Mouse (Mus musculus) urinary bladder, adult 18-20 months (tissue): ENCODE data around the gene Bdkrb1.

Experiments
- DNase-seq, 2 experiments: peaks; one replicate each; pipeline ENCODE4 v3.0.0; 2022; ENCODE audit warnings: low spot score in 2 of 2, mixed read lengths in 2 of 2

Bdkrb1 gene

DNA sequence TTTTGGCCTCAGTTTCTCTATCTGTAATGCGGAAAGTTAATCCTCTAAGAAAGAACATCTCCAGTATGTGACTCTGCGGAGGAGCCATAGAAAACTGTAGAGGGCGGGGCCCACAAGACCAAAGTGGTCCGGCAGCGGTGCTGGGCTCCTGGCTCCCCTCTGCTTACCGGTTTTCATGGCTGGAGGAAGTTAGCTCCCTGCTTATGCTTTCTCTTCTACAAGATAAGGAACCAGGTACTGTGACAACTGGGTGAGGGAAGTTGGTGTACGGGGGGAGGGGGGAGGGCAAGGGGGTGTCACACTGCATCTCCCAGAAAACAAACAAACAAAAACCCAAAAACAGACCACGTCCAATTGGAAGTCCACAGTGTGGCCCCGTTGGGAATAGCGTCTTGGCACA lies 4.4 kb upstream of the Bdkrb1 start:
- no peak for DNase-seq

DNA sequence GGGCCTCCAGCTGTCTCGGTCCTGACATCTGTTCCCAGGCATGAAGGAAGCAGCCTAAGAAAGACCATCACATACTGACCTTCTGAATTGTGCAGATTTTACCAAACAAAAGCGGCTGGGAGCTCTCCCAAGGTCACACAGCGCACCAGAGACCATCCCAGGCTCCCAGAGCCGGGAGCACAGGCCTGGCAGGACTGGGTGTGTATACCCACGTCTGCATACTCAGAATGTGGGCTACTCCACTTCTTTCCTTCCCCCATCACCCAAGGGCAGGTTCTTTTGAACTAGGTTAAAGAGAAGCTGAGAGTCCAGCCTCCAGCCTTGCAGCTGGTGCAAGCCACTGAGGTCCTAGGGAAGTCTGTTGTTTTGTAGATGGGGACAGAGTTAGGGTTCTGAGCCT lies 3.8 kb upstream of the Bdkrb1 start:
- DNase-seq: no peak

DNA sequence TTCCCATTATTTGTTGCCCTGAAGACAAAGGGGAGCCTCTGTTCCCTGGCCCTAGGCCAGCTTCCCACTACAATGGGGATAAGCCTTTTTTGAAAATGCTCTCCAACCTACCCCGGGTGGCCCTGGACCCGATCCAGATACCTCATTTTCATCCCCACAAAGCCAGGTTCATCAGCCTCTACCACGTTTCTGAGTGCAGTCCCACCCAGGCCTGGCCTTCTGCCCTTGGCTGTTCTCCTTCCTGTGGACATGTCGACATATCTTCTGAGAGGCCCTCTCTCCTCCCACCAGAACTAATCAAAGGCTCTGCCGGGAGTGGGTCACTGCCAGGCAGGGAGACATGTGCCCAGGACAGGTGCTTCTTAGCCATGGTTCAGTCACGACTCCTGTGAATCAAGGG lies 1.3 kb upstream of the Bdkrb1 start:
- DNase-seq: peak in 1 of 2 experiments; percentile 13

DNA sequence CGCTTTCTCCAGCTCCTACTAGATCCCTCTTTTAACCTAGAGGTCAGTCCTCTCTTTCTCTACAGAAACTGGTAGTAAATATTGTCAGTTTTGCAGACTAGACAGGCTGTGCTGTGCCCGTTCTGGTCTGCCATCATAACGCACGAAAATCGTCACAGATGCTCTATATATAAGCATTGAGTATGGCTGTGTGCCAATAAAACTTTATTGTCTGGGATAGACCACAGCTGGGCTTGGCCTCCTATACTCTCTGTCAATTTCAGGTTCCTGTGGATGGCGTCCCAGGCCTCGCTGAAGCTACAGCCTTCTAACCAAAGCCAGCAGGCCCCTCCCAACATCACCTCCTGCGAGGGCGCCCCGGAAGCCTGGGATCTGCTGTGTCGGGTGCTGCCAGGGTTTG lies 1.0 kb downstream of the Bdkrb1 start:
- no peak for DNase-seq

DNA sequence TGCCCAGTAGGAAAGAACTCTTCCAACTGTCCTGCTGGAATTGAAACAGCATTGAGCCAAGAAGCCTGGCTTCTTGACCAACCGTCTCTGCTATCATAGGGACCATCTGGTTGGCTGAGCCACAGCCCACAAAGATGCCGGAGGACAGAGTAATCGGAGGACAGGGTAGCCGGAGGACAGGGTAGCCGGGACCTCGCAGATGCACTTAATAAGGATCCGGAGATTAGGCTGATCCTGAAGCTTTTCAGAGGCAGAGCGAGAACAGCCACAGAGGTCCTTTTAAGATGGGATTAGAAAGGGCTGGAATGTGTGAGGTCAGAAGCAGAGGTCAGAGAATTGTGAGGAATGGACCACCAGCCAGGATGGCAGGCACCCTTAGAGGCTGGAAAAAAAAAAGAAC lies 2.3 kb downstream of the Bdkrb1 start:
- no peak for DNase-seq

DNA sequence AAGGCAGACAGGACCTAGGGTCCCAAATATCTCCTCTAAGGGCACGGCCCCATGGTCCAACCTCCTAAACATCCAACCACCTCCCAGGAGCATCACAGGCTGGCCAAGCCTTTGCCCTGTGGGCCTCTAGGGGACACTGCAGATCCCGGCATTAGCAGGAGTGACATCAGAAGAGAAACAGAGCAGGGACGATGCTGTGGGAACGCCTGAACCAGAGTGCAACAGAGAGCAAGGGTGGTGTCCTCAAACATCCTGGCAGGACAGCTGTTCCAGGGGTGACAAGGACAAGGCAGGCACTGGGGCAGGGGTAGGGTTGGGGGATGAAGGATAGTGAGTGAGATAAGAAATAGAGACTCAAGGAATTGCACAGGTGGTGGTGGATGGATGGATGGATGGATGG lies 4.0 kb downstream of the Bdkrb1 start:
- DNase-seq: no peak

DNA sequence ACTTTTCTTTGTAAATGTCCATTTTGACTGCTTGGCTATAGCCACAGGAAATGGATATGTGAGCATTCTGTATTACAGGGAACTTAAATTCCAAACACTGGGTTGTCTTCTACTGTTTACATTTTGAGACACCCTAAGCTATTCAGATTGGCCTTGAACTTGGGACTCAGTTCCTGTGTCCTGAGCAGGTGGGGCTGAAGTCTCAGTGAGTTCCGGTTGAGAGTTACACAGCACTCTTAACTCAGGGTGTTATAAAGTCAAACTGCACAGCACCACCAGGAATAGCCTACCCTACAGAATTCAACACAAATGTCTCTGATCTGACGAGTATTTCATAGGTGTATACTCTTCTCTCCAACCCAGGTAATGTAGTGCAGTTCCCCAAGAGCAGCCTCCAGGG lies 8.2 kb downstream of the Bdkrb1 start:
- DNase-seq: no peak

DNA sequence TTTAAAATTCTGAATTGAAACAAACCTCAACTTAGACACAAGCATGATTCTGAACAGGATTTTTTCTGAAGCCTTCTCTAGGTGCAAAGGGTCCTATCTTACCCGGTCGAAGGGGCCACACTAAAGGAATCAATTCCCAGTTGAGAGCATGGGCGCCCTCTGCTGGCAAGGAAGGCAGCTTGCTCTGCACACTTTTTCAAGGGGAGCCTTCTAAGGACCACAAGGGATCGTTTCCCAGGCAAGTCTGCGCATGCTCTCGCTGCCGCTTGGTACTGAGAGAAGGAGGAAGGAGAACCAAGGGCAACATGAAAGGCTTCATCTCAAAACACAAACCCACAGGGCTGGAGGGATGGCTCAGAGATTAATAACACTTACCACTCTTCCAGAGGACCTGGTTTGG lies 8.9 kb downstream of the Bdkrb1 start:
- DNase-seq: peak in 1 of 2 experiments; percentile 26

DNA sequence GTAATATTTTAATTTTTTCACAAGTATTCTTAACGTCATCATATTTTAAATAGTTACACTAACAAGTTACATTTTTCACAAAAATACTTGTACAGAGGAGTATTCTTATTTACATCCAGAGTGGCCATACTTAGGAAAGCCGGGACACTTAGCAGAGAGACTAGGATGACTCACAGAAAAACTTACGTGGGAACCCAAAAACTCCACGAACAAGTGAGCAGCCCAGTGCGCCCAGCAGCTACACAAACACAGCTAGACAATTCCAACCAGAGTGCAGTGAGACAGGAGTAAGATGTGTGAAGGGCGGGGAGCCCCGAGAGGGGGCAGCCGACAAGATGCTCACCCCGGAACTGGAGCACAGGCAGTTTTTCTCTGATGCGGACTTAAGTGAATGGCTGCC lies 10.7 kb downstream of the Bdkrb1 start:
- DNase-seq: no peak

DNA sequence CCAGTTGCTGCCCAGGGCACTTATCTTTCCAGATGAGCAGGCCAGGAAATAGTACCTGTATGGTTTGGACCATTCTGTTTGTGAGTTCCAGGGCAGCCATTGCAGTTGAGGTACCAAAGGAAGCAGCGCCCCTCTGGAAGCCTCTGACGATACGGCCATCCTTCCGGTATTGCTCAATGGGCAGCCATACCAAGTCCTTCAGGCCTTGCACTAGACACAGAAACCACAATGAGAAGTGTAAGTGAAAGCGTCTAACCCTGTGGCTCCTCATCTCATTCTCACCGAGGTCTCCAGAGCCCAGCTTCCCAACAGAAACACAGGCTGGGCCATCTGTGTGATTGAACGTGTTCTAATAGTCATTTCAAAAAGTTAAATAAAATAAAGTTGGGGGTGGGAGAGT lies 19.2 kb downstream of the Bdkrb1 start:
- DNase-seq: no peak

DNA sequence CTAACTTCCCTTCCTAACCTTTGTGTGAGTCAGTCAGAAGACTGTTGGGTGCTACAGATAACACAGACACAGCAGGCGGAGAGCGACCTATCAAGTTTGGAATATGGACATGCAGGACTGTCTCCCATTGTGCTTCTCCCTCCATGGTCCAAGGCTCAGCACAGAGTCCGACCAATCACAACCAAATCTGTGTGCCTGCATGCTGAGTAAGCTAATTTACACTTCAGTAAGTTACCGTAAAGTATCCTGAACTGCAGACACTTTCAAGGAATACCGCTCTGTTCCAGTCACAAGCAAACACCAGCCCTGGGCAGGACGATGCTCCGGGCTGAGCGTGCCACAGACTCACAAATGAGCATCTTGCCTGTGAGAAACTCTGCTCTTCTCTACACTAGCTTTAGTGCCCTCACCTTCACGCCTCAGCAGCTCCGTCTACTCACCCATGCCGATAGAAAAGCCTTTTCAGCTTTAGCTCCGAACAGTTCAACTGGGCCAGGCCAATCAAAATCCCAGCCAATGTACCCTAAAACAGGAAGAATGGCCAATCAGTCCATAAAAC lies 20.2 kb downstream of the Bdkrb1 start:
- no peak for DNase-seq

DNA sequence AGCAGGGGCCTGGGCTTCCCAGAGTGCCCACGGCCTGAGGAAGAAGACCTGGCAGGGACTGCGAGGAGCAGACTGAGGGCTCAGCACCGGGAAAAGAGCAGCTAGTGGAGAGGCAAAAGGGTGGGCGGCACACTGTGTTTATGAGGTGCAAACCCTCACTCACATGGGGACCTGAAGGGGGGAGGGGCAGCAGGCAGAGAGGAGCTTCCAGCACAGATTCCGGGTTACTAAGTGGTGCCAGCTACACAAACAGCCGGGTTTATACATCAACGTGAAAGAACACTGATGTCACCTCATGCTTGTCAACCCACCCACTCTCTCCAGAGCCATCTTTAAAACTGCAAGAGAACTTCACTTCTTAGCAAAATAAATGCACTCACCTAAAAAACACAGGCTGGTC lies 22.9 kb downstream of the Bdkrb1 start:
- DNase-seq: no peak

DNA sequence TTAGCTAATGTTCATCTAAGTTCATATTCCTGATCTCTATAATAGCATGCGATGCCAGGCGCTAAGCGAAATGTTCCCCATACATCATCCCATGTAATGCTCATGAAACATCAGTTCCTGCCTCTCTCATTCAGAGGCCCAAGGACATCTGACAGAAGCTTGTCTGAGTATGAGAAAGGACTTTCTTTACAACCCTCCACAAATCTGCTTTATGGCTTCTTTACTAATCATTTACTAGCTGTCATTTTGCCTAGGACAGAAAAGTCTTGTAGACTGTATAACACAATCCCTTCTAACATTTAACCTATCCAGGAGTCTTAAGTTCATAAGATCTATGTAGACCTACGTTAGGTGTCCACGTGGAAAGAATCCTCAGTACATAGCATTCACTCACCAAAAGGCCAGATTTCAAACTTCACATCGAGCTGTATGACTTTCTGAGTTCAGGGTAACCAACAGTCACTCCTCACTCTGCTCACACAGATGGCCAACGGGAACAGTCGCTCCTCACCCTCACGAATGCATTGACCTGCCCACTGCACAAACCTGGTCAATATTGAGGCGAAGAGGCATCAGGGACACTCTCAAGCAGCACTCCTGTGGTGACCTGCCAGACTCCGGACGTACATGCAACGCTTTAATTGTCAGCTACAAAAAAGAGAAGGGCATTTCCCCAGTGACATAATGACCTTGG lies 31.6 kb downstream of the Bdkrb1 start:
- DNase-seq: no peak

DNA sequence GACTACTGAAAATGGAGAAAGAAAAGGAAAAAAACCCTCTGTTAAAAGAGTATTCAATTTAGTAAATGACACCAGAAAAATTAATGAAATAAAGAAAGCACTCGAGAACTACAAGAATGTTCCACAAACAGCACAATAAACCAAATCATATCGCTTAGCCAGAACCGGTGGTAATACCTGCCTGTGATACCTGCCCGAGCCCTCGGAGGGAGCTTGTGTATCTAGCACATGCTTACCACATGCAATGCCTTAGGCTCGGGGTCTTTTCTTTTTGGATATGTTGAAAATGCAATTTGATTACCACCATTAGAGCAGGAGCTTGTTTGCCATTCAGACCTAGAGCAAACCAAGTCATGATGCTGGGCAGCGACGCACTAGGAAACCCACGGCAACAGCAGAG lies 33.7 kb downstream of the Bdkrb1 start:
- no peak for DNase-seq

DNA sequence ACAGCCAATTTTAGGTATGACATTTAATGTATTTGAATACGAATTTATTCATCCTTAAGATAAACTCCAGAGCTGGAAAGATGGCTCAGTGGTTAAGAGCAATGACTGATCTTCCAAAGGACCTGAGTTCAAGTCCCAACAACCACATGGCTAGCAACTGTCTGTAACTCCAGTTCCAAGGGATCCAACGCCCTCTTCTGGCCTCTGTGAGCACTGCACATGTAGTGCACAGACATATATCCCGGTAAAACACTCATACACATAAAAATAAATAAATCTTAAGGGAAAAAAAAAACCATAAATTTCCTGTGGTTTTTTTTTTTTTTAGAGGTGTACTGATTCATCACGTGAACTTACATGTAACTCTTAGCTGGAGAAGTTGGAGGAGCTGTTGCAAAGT lies 34.7 kb downstream of the Bdkrb1 start:
- no peak for DNase-seq

DNA sequence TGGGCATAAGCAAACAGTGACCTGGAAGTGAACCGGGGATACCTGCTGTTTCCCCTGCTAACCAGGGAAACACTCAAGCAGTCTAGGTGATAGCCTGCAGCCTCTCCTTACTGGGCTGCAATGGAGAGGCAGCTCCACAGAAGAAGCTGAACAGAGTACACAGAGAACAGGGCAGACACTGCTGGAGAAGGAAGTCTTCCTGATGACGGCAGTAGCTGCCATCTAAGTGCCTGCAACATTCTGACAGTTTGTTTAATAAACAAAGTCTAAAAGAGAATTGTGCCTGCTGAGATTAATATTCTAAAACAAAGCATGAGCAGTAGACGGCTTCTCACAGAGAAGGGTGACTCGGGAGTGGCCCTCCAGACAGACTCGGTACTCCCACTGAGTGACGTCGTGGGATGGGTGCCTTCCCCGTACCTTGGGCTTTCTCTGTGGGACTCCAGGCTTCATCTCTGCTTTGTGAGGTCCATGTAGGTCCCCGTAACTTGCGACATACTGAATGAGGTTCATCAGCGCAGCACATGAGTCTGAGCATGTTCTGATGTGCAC lies 40.0 kb downstream of the Bdkrb1 start:
- DNase-seq: no peak
